Mouse (Mus musculus) limb, embryonic 11.5 days (tissue): Measurements from ENCODE around the gene Sema6b. TPM values are rescaled to one million over a fixed set of nuclear protein-coding genes. Genes with fewer than 3 reads are reported as not detected.

Experiments used
- ATAC-seq: fragments of 200-750 bp; cut with Nextera tagmentation; 2 replicates; pipeline ENCODE4 v1.8.0; 2017; ENCODE audit warnings: low read depth; ENCODE audit not compliant: insufficient number of reproducible peaks, low FRiP score, low TSS enrichment
- DNase-seq: peaks from one replicate; pipeline ENCODE4 v3.0.0-alpha.2; 2015; ENCODE audit warnings: low spot score
- H3K27ac ChIP-seq: fragments of 300-500 bp; sonication (generic); replicated peaks from 2 replicates; pipeline ENCODE4 v1.5.1; 2014; ENCODE audit warnings: low read depth, mild to moderate bottlenecking, low read length
- H3K27me3 ChIP-seq: fragments of 300-500 bp; sonication (generic); 2 replicates; pipeline ENCODE4 v1.6.1; 2014; ENCODE audit warnings: mild to moderate bottlenecking, low read length, mixed read lengths; ENCODE audit not compliant: control insufficient read depth, insufficient read depth
- H3K36me3 ChIP-seq: fragments of 300-500 bp; sonication (generic); 2 replicates; pipeline ENCODE4 v1.6.1; 2014; ENCODE audit warnings: mild to moderate bottlenecking, low read length, moderate library complexity, mixed read lengths; ENCODE audit not compliant: control insufficient read depth, insufficient read depth
- H3K4me1 ChIP-seq: fragments of 300-500 bp; sonication (generic); 2 replicates; pipeline ENCODE4 v1.6.1; 2014; ENCODE audit warnings: low read length, mixed read lengths; ENCODE audit not compliant: control insufficient read depth, insufficient read depth
- H3K4me2 ChIP-seq: fragments of 300-500 bp; sonication (generic); 2 replicates; pipeline ENCODE4 v1.6.1; 2014; ENCODE audit warnings: low read depth, mild to moderate bottlenecking, moderate library complexity; ENCODE audit not compliant: severe bottlenecking
- H3K4me3 ChIP-seq: fragments of 300-500 bp; sonication (generic); 2 replicates; pipeline ENCODE4 v1.5.1; 2014; ENCODE audit warnings: low read depth, low read length
- H3K9ac ChIP-seq: fragments of 300-500 bp; sonication (generic); 2 replicates; pipeline ENCODE4 v1.6.1; 2014; ENCODE audit warnings: mild to moderate bottlenecking, low read length
- H3K9me3 ChIP-seq: fragments of 300-500 bp; sonication (generic); 2 replicates; pipeline ENCODE4 v1.6.1; 2016; ENCODE audit warnings: low read length; ENCODE audit not compliant: control insufficient read depth
- WGBS: fragments of 180-500 bp; shearing (Covaris S2); extraction: QIAGEN DNeasy Blood & Tissue Kit; methylation state at CpG from one replicate; pipeline ENCODE4 v1.1.7; 2014; 5-methylcytosine and 5-hydroxymethylcytosine counted together
- polyA plus RNA-seq: library from polyadenylated mRNA; unstranded; fragments of >200 nt; fragmentation: Nextera tagmentation; extraction: Ambion mirVana; gene quantifications from 2 replicates; pipeline ENCODE4 v1.2.1, GENCODE M21; 2014

Sema6b gene
- polyA plus RNA-seq, 1 experiment from 2014 or later: 0.88 TPM

GRCm38 (mm10) chr17:56128246-56128645 lies 11.9 kb downstream of the Sema6b start:
- no peak overlapping the region for H3K27ac ChIP-seq
- no peaks in the 10 kb centered on the region; the same call in 1 of the 2 replicates for H3K9me3 ChIP-seq
- no peak overlapping the region for H3K4me2 ChIP-seq
- H3K4me3 ChIP-seq: no peak overlapping the region
- 86% methylated on average over 15 of the region's 15 CpGs for WGBS
- H3K27me3 ChIP-seq: peaks cover 17% of the 10 kb centered on the region
- ATAC-seq (no peak), DNase-seq (no peak)
- 0 out of 2 replicates have a peak, but pooled peaks cover 5% of the 10 kb centered on the region for H3K4me1 ChIP-seq
- no peaks in the 10 kb centered on the region for H3K36me3 ChIP-seq
- H3K9ac ChIP-seq: no peak overlapping the region

- DNase-seq (no peak), ATAC-seq (no peak)
- Histone ChIP-seq H3K27me3 (peaks cover 35% of the 10 kb centered on the region), H3K9me3 (peaks cover 7% of the 10 kb centered on the region; the same call in 1 of the 2 replicates), H3K4me2 (no peak overlapping the region), H3K9ac (no peak overlapping the region), H3K4me1 (0 out of 2 replicates have a peak, but pooled peaks cover 5% of the 10 kb centered on the region), H3K36me3 (no peaks in the 10 kb centered on the region), H3K4me3 (no peak overlapping the region), H3K27ac (no peak overlapping the region)
- WGBS: 72% methylated on average over 11 of the region's 11 CpGs
Observed at GRCm38 (mm10) chr17:56126175-56126574, 14.0 kb downstream of the Sema6b start.

- H3K4me1 ChIP-seq: peaks cover 7% of the 10 kb centered on the region; the same call in 1 of the 2 replicates
- H3K27ac ChIP-seq: no peak overlapping the region
- no peak overlapping the region for H3K4me3 ChIP-seq
- no peak overlapping the region for H3K4me2 ChIP-seq
- 88% methylated on average over 4 of the region's 4 CpGs for WGBS
- DNase-seq (no peak), ATAC-seq (no peak)
- H3K27me3 ChIP-seq: peaks cover 45% of the 10 kb centered on the region
- no peaks in the 10 kb centered on the region for H3K36me3 ChIP-seq
- H3K9ac ChIP-seq: no peak overlapping the region
- H3K9me3 ChIP-seq: peaks cover 7% of the 10 kb centered on the region; the same call in 1 of the 2 replicates
Observed at GRCm38 (mm10) chr17:56125276-56125630, 14.9 kb downstream of the Sema6b start.

GRCm38 (mm10) chr17:56124377-56125275 lies 15.5 kb downstream of the Sema6b start:
- Histone ChIP-seq H3K27ac (no peak overlapping the region), H3K36me3 (no peaks in the 10 kb centered on the region), H3K4me1 (peaks cover 10% of the 10 kb centered on the region; the same call in 1 of the 2 replicates), H3K4me2 (peak overlapping the region; percentile 55), H3K27me3 (peaks cover 51% of the 10 kb centered on the region), H3K9me3 (peaks cover 7% of the 10 kb centered on the region; the same call in 1 of the 2 replicates), H3K9ac (peak overlapping the region; percentile 55), H3K4me3 (peak overlapping the region; percentile 26)
- no peak for ATAC-seq
- peak; percentile 80 for DNase-seq
- WGBS: 4% methylated on average over 57 of the region's 59 CpGs

- Histone ChIP-seq H3K4me3 (peak overlapping the region; percentile 26), H3K36me3 (no peaks in the 10 kb centered on the region), H3K27me3 (peaks cover 59% of the 10 kb centered on the region), H3K9me3 (peaks cover 7% of the 10 kb centered on the region; the same call in 1 of the 2 replicates), H3K9ac (peak overlapping the region; percentile 55; the same call in 1 of the 2 replicates), H3K4me1 (peaks cover 10% of the 10 kb centered on the region; the same call in 1 of the 2 replicates), H3K4me2 (peak overlapping the region; percentile 55), H3K27ac (no peak overlapping the region)
- 44% methylated on average over 54 of the region's 59 CpGs for WGBS
- DNase-seq: no peak
- no peak for ATAC-seq
Observed at GRCm38 (mm10) chr17:56123681-56124340, 16.3 kb downstream of the Sema6b start.

GRCm38 (mm10) chr17:56123161-56123560 lies 17.0 kb downstream of the Sema6b start:
- H3K9me3 ChIP-seq: peaks cover 7% of the 10 kb centered on the region; the same call in 1 of the 2 replicates
- no peak overlapping the region for H3K9ac ChIP-seq
- no peak for ATAC-seq
- no peaks in the 10 kb centered on the region for H3K36me3 ChIP-seq
- peaks cover 10% of the 10 kb centered on the region; the same call in 1 of the 2 replicates for H3K4me1 ChIP-seq
- no peak overlapping the region for H3K27ac ChIP-seq
- peaks cover 65% of the 10 kb centered on the region for H3K27me3 ChIP-seq
- H3K4me3 ChIP-seq: no peak overlapping the region
- WGBS: 88% methylated on average over 12 of the region's 12 CpGs
- no peak overlapping the region for H3K4me2 ChIP-seq
- DNase-seq: no peak

- 61% methylated on average over 2 of the region's 2 CpGs for WGBS
- Histone ChIP-seq H3K4me3 (no peak within 1 kb of the TSS), H3K27me3 (peaks cover 72% of the 10 kb centered on the region), H3K4me1 (peaks cover 15% of the 10 kb centered on the region), H3K9me3 (peaks cover 7% of the 10 kb centered on the region; the same call in 1 of the 2 replicates), H3K4me2 (no peak within 1 kb of the TSS), H3K9ac (no peak within 1 kb of the TSS), H3K36me3 (no peaks in the 10 kb centered on the region), H3K27ac (no peak within 1 kb of the TSS)
- ATAC-seq: no peak
- DNase-seq: no peak
Observed at GRCm38 (mm10) chr17:56121826-56122225, 18.3 kb downstream of the Sema6b start, which contains the start of gene Lrg1. Lrg1 (minus strand) TSS chr17:56122001.
